Mouse (Mus musculus) embryonic facial prominence, embryonic 12.5 days (tissue): ENCODE results near the gene Pinlyp. TPM values are rescaled to one million over a fixed set of nuclear protein-coding genes. Genes with fewer than 3 reads are reported as not detected.

Experiments
- ATAC-seq: fragments of 200-750 bp; cut with Nextera tagmentation; 2 replicates; pipeline ENCODE4 v1.8.0; 2017; ENCODE audit not compliant: insufficient number of reproducible peaks, insufficient read depth, low FRiP score, low TSS enrichment
- H3K27ac ChIP-seq: fragments of 300-500 bp; sonication (generic); 2 replicates; pipeline ENCODE4 v1.5.1; 2016; ENCODE audit warnings: mild to moderate bottlenecking
- H3K27me3 ChIP-seq: fragments of 300-500 bp; sonication (generic); 2 replicates; pipeline ENCODE4 v1.6.1; 2016; ENCODE audit warnings: mild to moderate bottlenecking, moderate library complexity
- H3K36me3 ChIP-seq: fragments of 300-500 bp; sonication (generic); 2 replicates; pipeline ENCODE4 v1.6.1; 2016; ENCODE audit warnings: mild to moderate bottlenecking
- H3K4me1 ChIP-seq: fragments of 300-500 bp; sonication (generic); 2 replicates; pipeline ENCODE4 v1.6.1; 2016
- H3K4me2 ChIP-seq: fragments of 300-500 bp; sonication (generic); replicated peaks from 2 replicates; pipeline ENCODE4 v1.6.1; 2016; ENCODE audit warnings: mild to moderate bottlenecking, moderate library complexity
- H3K4me3 ChIP-seq: fragments of 300-500 bp; sonication (generic); 2 replicates; pipeline ENCODE4 v1.5.1; 2016; ENCODE audit warnings: mild to moderate bottlenecking
- H3K9ac ChIP-seq: fragments of 300-500 bp; sonication (generic); 2 replicates; pipeline ENCODE4 v1.6.1; 2016; ENCODE audit warnings: mild to moderate bottlenecking, moderate library complexity
- H3K9me3 ChIP-seq: fragments of 300-500 bp; sonication (generic); 2 replicates; pipeline ENCODE4 v1.6.1; 2016; ENCODE audit warnings: mild to moderate bottlenecking, moderate library complexity
- WGBS: fragments of 180-500 bp; shearing (Covaris S2); methylation state at CpG from one replicate; pipeline ENCODE4 v1.1.7; 2016; 5-methylcytosine and 5-hydroxymethylcytosine counted together
- polyA plus RNA-seq: library from polyadenylated mRNA; unstranded; fragments of >200 nt; fragmentation: Nextera tagmentation; extraction: Ambion mirVana; gene quantifications from 2 replicates; pipeline ENCODE4 v1.2.1, GENCODE M21; 2016

Gene Pinlyp
- polyA plus RNA-seq, 1 experiment from 2014 or later: not detected

GRCm38 (mm10) chr7:24504004-24504403 lies 41.9 kb downstream of the Pinlyp start:
- no peak overlapping the region for H3K4me3 ChIP-seq
- no peak overlapping the region for H3K9ac ChIP-seq
- H3K4me1 ChIP-seq: peaks cover 37% of the 10 kb centered on the region
- H3K4me2 ChIP-seq: peak overlapping the region; percentile 12; the same call in 1 of the 2 replicates
- peaks cover 8% of the 10 kb centered on the region; the same call in 1 of the 2 replicates for H3K36me3 ChIP-seq
- H3K27me3 ChIP-seq: peaks cover 30% of the 10 kb centered on the region
- H3K9me3 ChIP-seq: 0 out of 2 replicates have a peak, but pooled peaks cover 3% of the 10 kb centered on the region
- no peak overlapping the region for H3K27ac ChIP-seq
- no peak for ATAC-seq
- WGBS: 31% methylated on average over 8 of the region's 10 CpGs

GRCm38 (mm10) chr7:24501492-24501891 lies 44.4 kb downstream of the Pinlyp start:
- H3K9ac ChIP-seq: no peak overlapping the region
- H3K27me3 ChIP-seq: peaks cover 43% of the 10 kb centered on the region
- no peak overlapping the region for H3K4me2 ChIP-seq
- H3K36me3 ChIP-seq: peaks cover 8% of the 10 kb centered on the region; the same call in 1 of the 2 replicates
- WGBS: 49% methylated on average over 21 of the region's 21 CpGs
- ATAC-seq: no peak
- peaks cover 29% of the 10 kb centered on the region for H3K4me1 ChIP-seq
- H3K4me3 ChIP-seq: no peak overlapping the region
- no peak overlapping the region for H3K27ac ChIP-seq
- H3K9me3 ChIP-seq: 0 out of 2 replicates have a peak, but pooled peaks cover 3% of the 10 kb centered on the region

GRCm38 (mm10) chr7:24500929-24501328 lies 45.0 kb downstream of the Pinlyp start:
- Histone ChIP-seq H3K36me3 (peaks cover 8% of the 10 kb centered on the region; the same call in 1 of the 2 replicates), H3K4me2 (no peak overlapping the region), H3K27me3 (peaks cover 43% of the 10 kb centered on the region), H3K9me3 (0 out of 2 replicates have a peak, but pooled peaks cover 3% of the 10 kb centered on the region), H3K4me1 (peaks cover 27% of the 10 kb centered on the region), H3K9ac (no peak overlapping the region), H3K4me3 (no peak overlapping the region), H3K27ac (no peak overlapping the region)
- ATAC-seq: no peak
- WGBS: 28% methylated on average over 7 of the region's 7 CpGs

- ATAC-seq: no peak
- Histone ChIP-seq H3K4me3 (peak overlapping the region; percentile 34), H3K4me2 (peak overlapping the region; percentile 65), H3K36me3 (peaks cover 8% of the 10 kb centered on the region; the same call in 1 of the 2 replicates), H3K27ac (no peak overlapping the region), H3K9me3 (0 out of 2 replicates have a peak, but pooled peaks cover 3% of the 10 kb centered on the region), H3K4me1 (peaks cover 19% of the 10 kb centered on the region; the same call in 1 of the 2 replicates), H3K27me3 (peaks cover 43% of the 10 kb centered on the region), H3K9ac (peak overlapping the region; percentile 41; the same call in 1 of the 2 replicates)
- WGBS: 10% methylated on average over 43 of the region's 43 CpGs
Measured at GRCm38 (mm10) chr7:24499856-24500577, 45.9 kb downstream of the Pinlyp start.

Other genes with a start within 250 kb of the Pinlyp start
- gene Zfp61, start 244.9 kb downstream of the Pinlyp start, polyA plus RNA-seq: 57.7 and 63.1 TPM in 2 replicates
- 15.8 and 16.4 TPM in 2 replicates for gene Zfp94, start 229.5 kb downstream of the Pinlyp start, polyA plus RNA-seq
- 0.26 TPM in 1 of 2 replicates, not detected in the other for gene Tescl, start 212.2 kb downstream of the Pinlyp start, polyA plus RNA-seq
- gene Lypd5, start 196.9 kb downstream of the Pinlyp start, polyA plus RNA-seq: not detected in 2 replicates
- gene Kcnn4, start 175.9 kb downstream of the Pinlyp start, polyA plus RNA-seq: 2.0 and 2.7 TPM in 2 replicates
- gene Smg9, start 146.5 kb downstream of the Pinlyp start, polyA plus RNA-seq: 23.6 and 26.0 TPM in 2 replicates
- not detected in 2 replicates for gene Irgc1, start 93.8 kb downstream of the Pinlyp start, polyA plus RNA-seq
- gene Plaur, start 83.6 kb downstream of the Pinlyp start, polyA plus RNA-seq: 1.5 and 2.0 TPM in 2 replicates
- gene Cadm4, start 64.1 kb downstream of the Pinlyp start, polyA plus RNA-seq: 7.6 and 10.7 TPM in 2 replicates
- 100 and 113 TPM in 2 replicates for gene Zfp428, start 39.1 kb downstream of the Pinlyp start, polyA plus RNA-seq
- 1.3 and 1.4 TPM in 2 replicates for gene AC161166.1, start 33.7 kb downstream of the Pinlyp start, polyA plus RNA-seq
- gene Irgq, start 15.4 kb downstream of the Pinlyp start, polyA plus RNA-seq: 17.6 and 18.0 TPM in 2 replicates
- 117 and 124 TPM in 2 replicates for gene Xrcc1, start 171 bp upstream of the Pinlyp start, polyA plus RNA-seq
- gene Ethe1, start 41.4 kb upstream of the Pinlyp start, polyA plus RNA-seq: 23.7 and 23.8 TPM in 2 replicates
- gene Zfp575, start 41.5 kb upstream of the Pinlyp start, polyA plus RNA-seq: 5.1 and 5.9 TPM in 2 replicates
- gene Phldb3, start 64.6 kb upstream of the Pinlyp start, polyA plus RNA-seq: 0.20 and 0.47 TPM in 2 replicates
- 2.8 and 3.5 TPM in 2 replicates for gene Lypd3, start 90.4 kb upstream of the Pinlyp start, polyA plus RNA-seq
- not detected in 2 replicates for gene Tex101, start 130.6 kb upstream of the Pinlyp start, polyA plus RNA-seq
- gene BC049730, start 163.1 kb upstream of the Pinlyp start, polyA plus RNA-seq: not detected in 2 replicates
- gene Gm4763, start 180.8 kb upstream of the Pinlyp start, polyA plus RNA-seq: not detected in 2 replicates
- gene Cd177, start 214.2 kb upstream of the Pinlyp start, polyA plus RNA-seq: 0.37 and 0.96 TPM in 2 replicates
- 0.38 TPM in 1 of 2 replicates, not detected in the other for gene Ceacam10, start 231.1 kb upstream of the Pinlyp start, polyA plus RNA-seq